Mouse (Mus musculus) liver, postnatal 0 days (tissue): ENCODE data around the gene Ugt1a6a. TPM values are rescaled to one million over a fixed set of nuclear protein-coding genes. Genes with fewer than 3 reads are reported as not detected.

ENCODE experiments used
- ATAC-seq: fragments of 200-750 bp; cut with Nextera tagmentation; 2 replicates; pipeline ENCODE4 v1.8.0; 2017; ENCODE audit warnings: mild to moderate bottlenecking, moderate library complexity
- DNase-seq: peaks from one replicate; pipeline ENCODE4 v3.0.0-alpha.2; 2016
- H3K27ac ChIP-seq: fragments of 300-500 bp; sonication (generic); 2 replicates; pipeline ENCODE4 v1.5.1; 2014; ENCODE audit warnings: antibody characterized with exemption, moderate library complexity, mild to moderate bottlenecking, low read depth
- H3K27me3 ChIP-seq: fragments of 300-500 bp; sonication (generic); 2 replicates; pipeline ENCODE4 v1.6.1; 2014; ENCODE audit warnings: low read length, control low read depth, mixed read lengths; ENCODE audit not compliant: insufficient read depth
- H3K36me3 ChIP-seq: fragments of 300-500 bp; sonication (generic); replicated peaks from 2 replicates; pipeline ENCODE4 v1.6.1; 2014; ENCODE audit warnings: mild to moderate bottlenecking, control low read depth, low read length, moderate library complexity, mixed read lengths; ENCODE audit not compliant: insufficient read depth
- H3K4me1 ChIP-seq: fragments of 300-500 bp; sonication (generic); 2 replicates; pipeline ENCODE4 v1.6.1; 2014; ENCODE audit warnings: antibody characterized with exemption, mild to moderate bottlenecking, control low read depth; ENCODE audit not compliant: insufficient read depth
- H3K4me2 ChIP-seq: fragments of 300-500 bp; sonication (generic); 2 replicates; pipeline ENCODE4 v1.6.1; 2014; ENCODE audit warnings: low read depth, mild to moderate bottlenecking, low read length, moderate library complexity, mixed read lengths
- H3K4me3 ChIP-seq: fragments of 300-500 bp; sonication (generic); 2 replicates; pipeline ENCODE4 v1.5.1; 2014; ENCODE audit warnings: low read depth, low read length
- H3K9ac ChIP-seq: fragments of 300-500 bp; sonication (generic); replicated peaks from 2 replicates; pipeline ENCODE4 v1.6.1; 2014; ENCODE audit warnings: mild to moderate bottlenecking, moderate library complexity
- H3K9me3 ChIP-seq: fragments of 300-500 bp; sonication (generic); 2 replicates; pipeline ENCODE4 v1.6.1; 2016; ENCODE audit warnings: mild to moderate bottlenecking, control low read depth, low read length, mixed read lengths
- CTCF ChIP-seq: sonication (generic); IDR thresholded peaks from 2 replicates; pipeline ENCODE4 v1.5.1; 2016; ENCODE audit warnings: antibody characterized with exemption, low read depth
- EP300 ChIP-seq: IDR thresholded peaks from 2 replicates; pipeline ENCODE4 v1.6.1; 2016; ENCODE audit warnings: antibody characterized with exemption, low read depth, mild to moderate bottlenecking
- WGBS: fragments of 180-500 bp; shearing (Covaris S2); extraction: QIAGEN DNeasy Blood & Tissue Kit; methylation state at CpG from one replicate; pipeline ENCODE4 v1.1.7; 2014; ENCODE audit not compliant: insufficient replicate concordance; 5-methylcytosine and 5-hydroxymethylcytosine counted together
- polyA plus RNA-seq: library from polyadenylated mRNA; unstranded; fragments of >200 nt; fragmentation: Nextera tagmentation; extraction: Ambion mirVana; gene quantifications from 2 replicates; pipeline ENCODE4 v1.2.1, GENCODE M21; 2015

The Ugt1a6a gene
- polyA plus RNA-seq, 1 experiment from 2014 or later: 27.7 TPM

- DNase-seq: no peak
- no peak for TF ChIP-seq CTCF
- no peak for TF ChIP-seq EP300
- Histone ChIP-seq H3K4me1 (no peaks in the 10 kb centered on the region; the same call in 1 of the 2 replicates), H3K4me2 (no peak overlapping the region), H3K27ac (no peak overlapping the region), H3K36me3 (no peaks in the 10 kb centered on the region), H3K9me3 (peaks cover 29% of the 10 kb centered on the region), H3K4me3 (no peak overlapping the region), H3K9ac (no peak overlapping the region), H3K27me3 (no peaks in the 10 kb centered on the region)
- ATAC-seq: no peak
- 55% methylated on average over 4 of the region's 4 CpGs for WGBS
Measured at GRCm38 (mm10) chr1:88240579-88240978, 106.0 kb downstream of the Ugt1a6a start.

GRCm38 (mm10) chr1:88243861-88244260, 109.3 kb downstream of the Ugt1a6a start:
- H3K9ac ChIP-seq: no peak overlapping the region
- no peak overlapping the region for H3K27ac ChIP-seq
- H3K4me1 ChIP-seq: no peaks in the 10 kb centered on the region
- ATAC-seq (no peak), DNase-seq (no peak)
- no peak overlapping the region for H3K4me2 ChIP-seq
- H3K9me3 ChIP-seq: peaks cover 23% of the 10 kb centered on the region
- WGBS: 57% methylated on average over 5 of the region's 5 CpGs
- no peaks in the 10 kb centered on the region for H3K36me3 ChIP-seq
- H3K27me3 ChIP-seq: no peaks in the 10 kb centered on the region
- TF ChIP-seq EP300 (no peak), CTCF (no peak)
- no peak overlapping the region for H3K4me3 ChIP-seq

GRCm38 (mm10) chr1:88245881-88246280, 111.3 kb downstream of the Ugt1a6a start:
- H3K4me2 ChIP-seq: no peak overlapping the region
- TF ChIP-seq EP300: no peak
- no peak overlapping the region for H3K27ac ChIP-seq
- no peak overlapping the region for H3K4me3 ChIP-seq
- no peaks in the 10 kb centered on the region for H3K27me3 ChIP-seq
- peaks cover 21% of the 10 kb centered on the region for H3K9me3 ChIP-seq
- no peak for ATAC-seq
- 67% methylated on average over 6 of the region's 6 CpGs for WGBS
- H3K4me1 ChIP-seq: no peaks in the 10 kb centered on the region
- H3K36me3 ChIP-seq: no peaks in the 10 kb centered on the region
- H3K9ac ChIP-seq: no peak overlapping the region
- DNase-seq: no peak

- H3K4me1 ChIP-seq: no peaks in the 10 kb centered on the region
- no peak overlapping the region for H3K4me3 ChIP-seq
- ATAC-seq (no peak), DNase-seq (no peak)
- H3K27me3 ChIP-seq: no peaks in the 10 kb centered on the region
- no peak overlapping the region for H3K27ac ChIP-seq
- no peaks in the 10 kb centered on the region for H3K36me3 ChIP-seq
- WGBS: 40% methylated on average over 6 of the region's 6 CpGs
- peaks cover 21% of the 10 kb centered on the region for H3K9me3 ChIP-seq
- H3K9ac ChIP-seq: no peak overlapping the region
- H3K4me2 ChIP-seq: no peak overlapping the region
- TF ChIP-seq EP300: no peak
- no peak for TF ChIP-seq CTCF
Measured at GRCm38 (mm10) chr1:88246386-88246785, 111.8 kb downstream of the Ugt1a6a start.

- WGBS: 44% methylated on average over 2 of the region's 2 CpGs
- H3K4me1 ChIP-seq: peaks cover under 1% of the 10 kb centered on the region; the same call in 1 of the 2 replicates
- H3K27me3 ChIP-seq: no peaks in the 10 kb centered on the region
- H3K4me3 ChIP-seq: no peak overlapping the region
- no peak for ATAC-seq
- H3K27ac ChIP-seq: no peak overlapping the region
- no peak for TF ChIP-seq CTCF
- TF ChIP-seq EP300: no peak
- H3K36me3 ChIP-seq: no peaks in the 10 kb centered on the region
- no peak overlapping the region for H3K9ac ChIP-seq
- DNase-seq: no peak
- no peak overlapping the region for H3K4me2 ChIP-seq
- H3K9me3 ChIP-seq: peaks cover 23% of the 10 kb centered on the region
Measured at GRCm38 (mm10) chr1:88247660-88248059, 113.1 kb downstream of the Ugt1a6a start.

- Histone ChIP-seq H3K27me3 (no peaks in the 10 kb centered on the region), H3K27ac (no peak overlapping the region), H3K4me1 (peaks cover 10% of the 10 kb centered on the region), H3K36me3 (no peaks in the 10 kb centered on the region), H3K4me3 (no peak overlapping the region), H3K4me2 (no peak overlapping the region), H3K9ac (no peak overlapping the region), H3K9me3 (peaks cover 23% of the 10 kb centered on the region)
- DNase-seq (no peak), ATAC-seq (no peak)
- TF ChIP-seq EP300 (no peak), CTCF (no peak)
- WGBS: 58% methylated on average over 4 of the region's 4 CpGs
Measured at GRCm38 (mm10) chr1:88248658-88249057, 114.0 kb downstream of the Ugt1a6a start.

GRCm38 (mm10) chr1:88249596-88249995, 115.0 kb downstream of the Ugt1a6a start:
- Histone ChIP-seq H3K9ac (no peak overlapping the region), H3K4me1 (peaks cover 13% of the 10 kb centered on the region), H3K4me3 (no peak overlapping the region), H3K9me3 (peaks cover 23% of the 10 kb centered on the region), H3K27ac (no peak overlapping the region), H3K27me3 (no peaks in the 10 kb centered on the region), H3K36me3 (no peaks in the 10 kb centered on the region), H3K4me2 (no peak overlapping the region)
- DNase-seq (no peak), ATAC-seq (no peak)
- no peak for TF ChIP-seq CTCF
- no peak for TF ChIP-seq EP300
- WGBS: 70% methylated on average over 7 of the region's 7 CpGs
